Mouse (Mus musculus) limb, embryonic 13.5 days (tissue): ENCODE measurements around the gene Heatr3. TPM values are rescaled to one million over a fixed set of nuclear protein-coding genes. Genes with fewer than 3 reads are reported as not detected.

Experiments
- microRNA-seq: library from miRNA; unstranded; fragments of <30 nt; microRNA quantifications from one replicate; pipeline ENCODE4, GENCODE M21; 2016
- polyA plus RNA-seq: library from polyadenylated mRNA; unstranded; fragments of >200 nt; fragmentation: Nextera tagmentation; extraction: Ambion mirVana; gene quantifications from 2 replicates; pipeline ENCODE4 v1.2.1, GENCODE M21; 2015

Gene Heatr3
- polyA plus RNA-seq, 1 experiment from 2014 or later = 52.0 TPM

Small RNAs within 50 kb of the gene (microRNA-seq; reads per million reads assigned to microRNA genes)
- 0.70 reads per million for gene Mir7071

Other genes starting within 250 kb of the Heatr3 start
- gene Zfp423, start 178.3 kb upstream of the Heatr3 start, polyA plus RNA-seq = 26.4 and 27.2 TPM in 2 replicates
- 63.8 and 65.0 TPM in 2 replicates for gene Cnep1r1, start 19.1 kb upstream of the Heatr3 start, polyA plus RNA-seq
- gene Tent4b, start 61.4 kb downstream of the Heatr3 start, polyA plus RNA-seq = 8.5 and 8.7 TPM in 2 replicates
- 5.1 and 5.5 TPM in 2 replicates for gene Adcy7, start 134.5 kb downstream of the Heatr3 start, polyA plus RNA-seq
- 85.3 and 86.1 TPM in 2 replicates for gene Brd7, start 224.3 kb downstream of the Heatr3 start, polyA plus RNA-seq